Mouse (Mus musculus) liver, adult 2 months (tissue): ENCODE measurements around the gene Polr2l.
A peak's percentile ranks its signal among the peaks of the same experiment; 100 is the strongest.

Experiments
- CTCF ChIP-seq: fragments of 200-500 bp; IDR thresholded peaks from 2 replicates; pipeline ENCODE4 v1.5.1; 2011; ENCODE audit warnings: low read depth, low read length, control low read depth
- POLR2A ChIP-seq: fragments of 200-500 bp; IDR thresholded peaks from 2 replicates; pipeline ENCODE4 v1.6.1; 2011; ENCODE audit warnings: low read length, control low read depth; ENCODE audit not compliant: insufficient read depth; ENCODE audit errors: extremely low read depth

- TF ChIP-seq CTCF (peak; percentile 99), POLR2A (no peak)
These were observed 6.0 kb upstream of the Polr2l start for GRCm38 (mm10) chr7:141480842-141481497.
